Mouse (Mus musculus): Measurements from ENCODE around the gene Stxbp1.

Stxbp1 gene

GRCm38 (mm10) chr2:32846805-32847467, at the start of gene Stxbp1:
Stxbp1 (minus strand) TSS chr2:32847245.
- CTCF ChIA-PET = interaction anchor here (0.6 kb wide), 1 partner anchor 28 kb away, joined by 3 read pairs; no protein-coding TSS in a partner anchor

DNA sequence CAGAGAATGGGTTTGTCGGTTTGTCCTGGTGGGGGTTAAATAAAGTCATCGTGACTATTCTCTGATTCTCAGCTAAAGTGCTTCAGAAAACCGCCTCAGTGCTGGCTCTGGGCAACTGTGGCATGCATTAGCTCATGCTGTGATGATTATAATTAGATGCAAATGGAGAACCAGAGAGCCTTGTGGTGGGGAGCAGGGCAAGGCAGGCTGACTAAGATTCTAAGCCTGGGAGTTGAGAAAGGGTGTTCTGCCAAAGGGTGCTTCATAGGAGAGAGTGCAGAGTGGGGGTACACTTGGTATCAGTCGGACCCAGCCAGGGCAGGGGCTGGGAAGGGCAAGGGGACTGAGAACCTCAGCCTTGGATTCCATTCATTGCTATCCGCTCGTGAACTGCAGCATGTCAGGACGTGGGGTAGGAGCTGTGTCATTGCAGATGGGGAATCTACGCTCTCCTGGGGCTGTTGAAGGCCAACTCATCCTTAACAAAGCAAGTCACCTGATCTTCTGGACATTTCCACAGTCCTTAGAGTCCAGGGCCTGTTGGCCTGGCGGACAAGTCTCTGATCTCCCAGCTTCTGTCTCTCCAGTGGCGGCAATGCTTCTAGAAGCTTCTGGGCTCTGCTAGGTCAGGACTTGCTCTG, 49.6 kb upstream of the Stxbp1 start:
- CTCF ChIA-PET = no interaction called here

DNA sequence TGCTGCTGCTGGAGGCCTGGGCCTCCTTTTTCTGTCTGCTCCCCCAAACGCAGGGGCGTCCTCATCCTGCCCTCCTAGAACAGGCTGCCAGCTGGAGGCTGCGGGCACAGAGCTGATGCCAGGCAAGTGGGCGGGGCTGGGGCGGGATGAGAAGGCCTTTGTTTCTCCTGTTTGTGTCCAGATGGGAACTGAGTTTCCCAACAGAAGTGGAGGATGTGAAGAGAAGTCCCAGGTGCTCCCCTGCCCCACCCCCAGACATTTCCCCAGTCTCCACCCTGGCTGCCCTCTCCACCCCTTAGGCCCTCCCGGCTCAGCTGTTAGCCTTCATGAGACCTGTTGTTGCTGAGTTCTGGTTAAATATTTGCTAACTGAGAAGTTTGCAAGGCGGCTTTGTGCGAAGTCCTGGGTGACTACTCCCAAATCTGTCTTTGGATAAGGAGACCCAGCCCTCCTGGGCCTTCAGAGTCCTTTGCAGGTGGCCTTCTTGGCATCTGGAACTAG, 48.6 kb upstream of the Stxbp1 start:
- CTCF ChIA-PET = interaction anchor here (1.2 kb wide), 1 partner anchor 12 kb away, joined by 4 read pairs; no protein-coding TSS in a partner anchor

DNA sequence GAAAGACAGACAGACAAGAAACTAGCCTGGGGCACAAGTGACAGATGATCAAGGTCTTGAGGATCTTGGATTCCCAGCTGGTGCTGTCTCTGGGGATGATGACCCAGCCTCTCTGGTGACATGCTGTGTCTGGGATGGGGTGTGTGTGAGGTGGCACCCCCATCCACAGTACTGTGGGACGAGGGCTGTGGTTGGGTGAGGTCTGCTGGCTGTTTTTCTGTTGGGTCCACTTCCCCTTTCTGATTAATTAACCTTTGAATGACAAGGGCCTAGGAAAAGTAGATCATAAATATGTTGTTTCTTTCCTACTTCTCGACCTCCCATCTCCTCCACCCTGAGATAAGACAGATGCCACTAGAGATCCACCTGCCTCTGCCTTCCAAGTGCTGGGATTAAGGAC, 47.1 kb upstream of the Stxbp1 start:
- CTCF ChIA-PET = no interaction called here

- CTCF ChIA-PET = no interaction called here
Observed at GRCm38 (mm10) chr2:32892490-32892889, 45.4 kb upstream of the Stxbp1 start.

DNA sequence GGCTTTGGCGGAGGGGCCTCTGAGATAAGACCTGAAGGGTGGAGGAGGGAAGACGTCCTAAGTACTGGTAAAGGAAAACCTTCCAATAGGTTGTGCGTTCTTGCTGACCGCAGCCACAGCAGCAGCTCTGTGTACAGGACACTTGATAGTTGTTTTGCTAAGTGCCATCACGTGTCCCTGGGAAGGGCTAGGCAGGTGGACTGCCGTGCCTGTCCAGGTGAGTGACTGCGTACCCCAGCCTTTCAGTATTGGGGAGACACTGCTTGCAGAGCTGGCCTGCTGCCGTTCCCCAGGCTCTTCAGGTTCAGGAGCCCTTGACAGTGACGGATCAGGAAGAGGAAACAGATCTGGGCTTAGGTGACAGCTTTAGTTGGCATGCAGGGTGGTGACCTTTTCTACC, 44.2 kb upstream of the Stxbp1 start:
- CTCF ChIA-PET = interaction anchor here (0.8 kb wide), 1 partner anchor 27 kb away, joined by 3 read pairs; no protein-coding TSS in a partner anchor

- CTCF ChIA-PET = interaction anchor here (0.5 kb wide), 1 partner anchor 164 kb away, joined by 3 read pairs; no protein-coding TSS in a partner anchor
Observed at GRCm38 (mm10) chr2:32890280-32890679, 43.2 kb upstream of the Stxbp1 start.

GRCm38 (mm10) chr2:32888551-32888950, 41.5 kb upstream of the Stxbp1 start:
- CTCF ChIA-PET = interaction anchor here (0.6 kb wide), 1 partner anchor 10 kb away, joined by 3 read pairs; no protein-coding TSS in a partner anchor

- CTCF ChIA-PET = interaction anchor here (0.6 kb wide), 1 partner anchor 10 kb away, joined by 3 read pairs; no protein-coding TSS in a partner anchor
Observed at GRCm38 (mm10) chr2:32888029-32888428, 41.0 kb upstream of the Stxbp1 start.

DNA sequence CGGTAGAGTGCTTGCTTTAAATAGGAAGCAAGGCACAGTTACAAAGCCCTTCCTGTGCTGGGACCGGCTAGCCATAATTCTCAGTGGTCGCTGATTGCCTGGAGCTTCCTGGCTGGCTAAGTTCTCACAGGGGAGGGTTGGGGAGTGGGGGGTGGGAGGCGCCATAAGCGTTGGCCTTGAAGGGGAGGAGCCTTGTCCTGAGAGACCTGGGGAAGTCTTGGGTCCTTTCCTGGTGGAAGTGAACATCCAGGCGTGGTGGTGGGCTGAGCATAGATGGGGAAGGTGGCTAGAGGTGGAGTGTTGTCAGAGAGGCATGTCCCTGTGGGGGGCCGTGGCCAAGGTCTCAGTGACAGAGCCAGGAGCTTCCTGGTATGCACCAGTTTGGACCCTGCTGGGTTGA, 37.7 kb upstream of the Stxbp1 start:
- CTCF ChIA-PET = interaction anchor here (0.7 kb wide), 1 partner anchor 16 kb away, joined by 6 read pairs; no protein-coding TSS in a partner anchor

DNA sequence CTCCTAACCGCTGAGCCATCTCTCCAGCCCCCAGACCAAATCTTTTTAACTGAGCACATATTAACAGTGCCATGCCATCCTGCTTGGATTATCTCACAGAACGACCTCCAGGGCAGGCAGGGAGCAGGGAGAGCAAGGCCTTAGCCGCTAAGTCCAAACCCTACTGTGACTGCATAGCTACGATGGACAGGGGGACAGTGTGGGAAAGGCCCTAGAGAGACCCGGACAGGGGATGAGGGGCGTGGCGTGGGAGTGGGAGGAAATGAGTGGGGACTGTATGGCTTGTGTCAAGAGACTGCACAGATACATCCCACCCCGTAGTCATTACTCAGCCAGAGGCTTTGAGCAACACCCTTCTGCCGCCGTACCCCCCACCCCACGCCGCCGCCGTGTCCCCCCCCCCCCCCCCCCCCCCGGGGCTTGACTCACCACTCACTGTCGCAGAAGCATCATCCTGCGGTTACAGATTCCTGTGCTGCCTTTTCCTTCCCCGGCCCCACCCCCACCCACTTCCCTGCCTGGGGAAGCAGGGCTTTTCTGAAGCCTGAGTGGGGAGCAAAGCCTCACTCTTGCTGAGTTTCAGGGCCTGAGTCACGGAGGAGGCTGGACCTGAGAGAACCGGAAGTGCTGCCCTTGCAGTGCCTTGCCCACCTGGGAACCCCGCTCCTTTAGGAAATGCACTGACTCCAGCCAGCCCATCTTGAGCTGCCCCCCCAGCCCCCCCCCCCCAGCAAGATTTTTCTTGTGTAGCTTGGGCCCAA, 35.4 kb upstream of the Stxbp1 start:
- CTCF ChIA-PET = no interaction called here

DNA sequence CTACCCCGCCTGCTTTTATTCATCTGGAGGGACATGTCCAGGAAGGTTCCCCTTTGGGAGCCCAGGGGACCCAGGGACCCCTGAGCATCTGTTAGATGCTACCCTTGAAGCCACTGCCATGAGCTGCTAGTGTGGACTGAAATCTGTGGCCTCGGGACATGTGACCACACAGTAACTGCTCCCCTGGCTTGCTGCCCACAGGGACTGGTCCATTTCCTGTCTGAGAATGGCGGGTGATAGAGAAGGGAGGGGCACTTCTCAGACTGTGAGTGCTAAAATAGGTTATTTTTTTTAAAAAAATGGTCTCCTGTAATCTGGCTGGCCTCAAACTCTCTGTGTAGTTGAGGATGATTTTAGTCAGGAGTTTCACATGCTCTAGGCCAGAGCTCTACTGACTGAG, 34.7 kb upstream of the Stxbp1 start:
- CTCF ChIA-PET = no interaction called here

DNA sequence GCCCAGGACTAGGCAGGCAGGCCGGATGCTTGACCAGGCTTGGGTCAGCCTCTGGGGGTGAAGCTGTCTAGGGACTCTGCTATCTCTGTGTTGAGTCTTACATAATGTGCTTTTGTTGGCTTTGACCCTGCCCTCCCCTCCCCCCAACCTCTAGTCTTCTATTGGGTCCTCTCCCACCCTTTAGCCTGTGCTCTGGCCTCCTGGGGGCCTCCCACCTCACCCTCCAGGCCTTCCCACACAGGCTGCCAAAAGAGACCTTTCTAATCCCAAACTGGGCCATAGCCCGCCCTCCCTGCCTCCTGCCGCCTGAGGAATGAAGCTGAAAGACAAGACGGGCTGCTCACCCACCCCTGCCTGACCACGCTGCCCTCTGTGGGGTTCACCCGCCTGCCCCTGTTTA, 34.0 kb upstream of the Stxbp1 start:
- CTCF ChIA-PET = no interaction called here

- CTCF ChIA-PET = no interaction called here
Observed at GRCm38 (mm10) chr2:32879593-32879992, 32.5 kb upstream of the Stxbp1 start.

DNA sequence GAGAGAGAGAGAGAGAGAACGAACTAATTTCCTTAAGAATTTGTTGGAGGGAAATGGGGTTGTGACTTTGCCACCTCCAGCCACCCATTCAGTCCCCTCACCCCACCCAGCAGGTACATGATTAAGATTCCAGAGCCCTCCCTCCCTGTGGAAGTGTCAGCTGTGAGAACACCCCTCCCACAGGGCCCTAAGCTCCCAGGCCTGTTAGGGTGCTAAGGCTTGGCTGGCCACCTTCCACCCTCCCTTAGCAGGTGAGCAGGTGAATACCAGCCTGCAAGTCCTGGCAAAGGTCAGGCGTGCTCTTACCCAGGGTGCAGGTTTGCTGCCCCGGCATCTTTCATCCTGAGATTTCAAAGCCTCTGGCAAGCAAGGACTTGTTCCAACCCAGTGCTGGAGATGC, 31.4 kb upstream of the Stxbp1 start:
- CTCF ChIA-PET = no interaction called here

GRCm38 (mm10) chr2:32877761-32878393, 30.8 kb upstream of the Stxbp1 start:
- CTCF ChIA-PET = interaction anchor here (0.6 to 1.1 kb wide), 2 partner anchors 13 to 29 kb away, joined by 3 to 4 read pairs; no protein-coding TSS in a partner anchor

DNA sequence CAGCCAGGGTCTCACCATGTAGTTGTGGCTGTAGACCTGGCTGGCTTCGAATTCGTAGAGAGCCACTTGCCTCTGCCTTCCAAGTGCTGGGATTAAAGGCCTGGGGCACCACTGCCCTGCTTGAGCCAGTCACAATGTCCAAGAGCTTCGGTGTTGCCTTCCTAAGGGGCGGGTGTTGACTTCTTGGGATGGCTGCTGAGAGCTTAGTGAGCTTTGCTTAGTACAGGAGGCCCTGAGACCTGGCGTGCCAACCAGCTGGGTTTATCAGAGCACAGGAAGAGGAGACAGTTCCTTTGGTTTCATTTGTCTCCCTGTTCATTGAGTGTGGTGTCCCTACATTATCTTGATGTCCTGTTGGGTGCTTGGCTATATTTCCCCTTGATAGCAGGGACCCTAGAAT, 30.3 kb upstream of the Stxbp1 start:
- CTCF ChIA-PET = interaction anchor here (0.6 to 1.1 kb wide), 2 partner anchors 12 to 29 kb away, joined by 3 to 4 read pairs; no protein-coding TSS in a partner anchor

DNA sequence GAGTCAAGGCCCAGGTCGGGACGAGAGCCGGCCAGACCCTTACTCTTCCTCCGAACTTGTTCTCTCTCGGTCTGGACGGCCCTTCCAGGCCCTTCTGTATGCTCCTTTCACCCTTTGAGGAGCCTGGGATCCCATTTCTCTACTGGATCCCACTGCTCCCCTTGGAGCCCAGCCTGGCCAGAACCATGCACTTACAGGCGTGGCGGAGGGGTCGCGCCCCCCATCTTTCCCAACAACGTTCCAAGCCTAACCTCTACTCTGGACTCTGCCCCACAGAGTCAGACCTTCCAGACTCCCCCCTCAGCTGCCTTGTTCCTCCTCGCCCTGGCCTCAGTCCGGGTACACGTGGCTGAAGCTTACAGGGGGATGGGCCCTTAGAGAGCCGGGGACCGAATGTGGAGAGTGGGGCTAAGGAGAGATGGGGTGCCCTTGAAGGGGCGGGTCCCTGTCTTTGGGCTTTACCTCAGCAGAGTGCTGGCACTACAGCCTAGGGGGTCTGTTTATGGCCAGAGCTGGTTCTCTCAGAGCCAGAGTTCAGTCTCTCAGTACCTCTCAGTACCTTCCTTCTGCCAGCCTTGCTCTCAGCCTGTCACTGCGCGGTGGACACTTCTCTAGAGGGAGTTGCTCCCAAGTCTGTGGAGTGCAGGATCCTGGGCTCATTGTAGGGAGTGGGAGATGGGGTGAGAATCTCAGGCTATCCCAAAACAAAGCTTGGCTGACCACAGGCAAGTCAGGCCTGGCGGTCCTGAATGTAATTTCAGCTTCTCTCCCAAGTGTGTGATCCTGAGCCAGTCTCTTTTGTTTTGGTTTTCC, 29.7 kb upstream of the Stxbp1 start:
- CTCF ChIA-PET = interaction anchor here (1.1 kb wide), 1 partner anchor 12 kb away, joined by 3 read pairs; no protein-coding TSS in a partner anchor

DNA sequence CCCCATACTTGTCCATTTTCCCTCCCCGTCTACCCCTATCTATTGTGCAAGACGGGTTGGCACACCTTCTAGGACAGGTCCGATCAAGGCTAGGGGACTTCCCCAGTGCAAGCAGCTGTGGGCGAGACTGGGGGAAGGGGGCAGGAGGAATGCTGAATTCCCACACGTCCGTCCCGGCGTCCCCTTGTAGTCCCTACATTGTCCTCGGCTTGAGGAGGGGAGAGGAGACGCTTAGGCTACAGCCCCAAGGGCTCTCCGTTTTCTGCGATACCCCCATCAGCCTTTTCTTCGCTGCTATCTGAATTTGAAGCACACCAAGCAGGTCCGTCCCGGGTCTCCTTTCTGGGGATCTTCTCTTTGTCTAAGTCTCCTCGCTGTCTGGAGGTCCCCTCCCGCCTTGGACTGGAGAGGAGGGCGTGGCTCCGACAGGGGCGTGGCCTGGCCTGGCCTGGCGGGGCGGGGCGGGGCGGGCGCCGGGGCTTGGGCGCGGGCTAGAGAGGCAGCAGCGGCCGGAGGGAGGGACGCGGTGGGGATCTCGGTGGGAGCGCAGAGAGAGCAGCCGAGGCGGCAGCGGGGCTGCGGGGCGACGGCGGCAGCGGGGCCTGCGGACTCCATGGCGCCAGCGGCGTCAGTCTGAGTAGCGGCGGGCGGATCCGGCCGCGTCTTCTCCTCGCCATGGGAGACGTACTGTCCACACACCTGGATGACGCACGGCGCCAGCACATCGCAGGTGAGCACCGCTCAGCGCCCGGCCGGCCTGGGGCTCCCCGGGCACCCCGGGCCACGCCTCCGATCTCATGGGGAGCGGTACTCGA, 28.8 kb upstream of the Stxbp1 start, which contains the start of gene Fam129b:
Fam129b (plus strand) TSS at position 440 of the 815 bp plus-strand sequence.
- CTCF ChIA-PET = interaction anchor here (0.6 kb wide), 1 partner anchor 29 kb away, joined by 3 read pairs; no protein-coding TSS in a partner anchor
